Mouse (Mus musculus): ENCODE results near the gene Sycp3. TPM values are rescaled to one million over a fixed set of nuclear protein-coding genes. Genes with fewer than 3 reads are reported as not detected.

Gene Sycp3
- polyA plus RNA-seq, 1 experiment from 2014 or later: not detected

Other genes starting within 250 kb of the Sycp3 start
- 0.24 and 0.76 TPM in 2 replicates for gene Dram1, start 80.5 kb upstream of the Sycp3 start, polyA plus RNA-seq (2014; fragmentation: Nextera tagmentation; extraction: Ambion mirVana)
- 7.7 and 8.1 TPM in 2 replicates for gene Gnptab, start 80.4 kb upstream of the Sycp3 start, polyA plus RNA-seq (2014; fragmentation: Nextera tagmentation; extraction: Ambion mirVana)
- 21.5 and 27.1 TPM in 2 replicates for gene Chpt1, start 44.5 kb downstream of the Sycp3 start, polyA plus RNA-seq (2014; fragmentation: Nextera tagmentation; extraction: Ambion mirVana)
- gene Mybpc1, start 145.6 kb downstream of the Sycp3 start, polyA plus RNA-seq (2014; fragmentation: Nextera tagmentation; extraction: Ambion mirVana): 17.6 and 18.8 TPM in 2 replicates
- gene Spic, start 225.4 kb downstream of the Sycp3 start, polyA plus RNA-seq (2014; fragmentation: Nextera tagmentation; extraction: Ambion mirVana): not detected in 2 replicates